Mouse (Mus musculus) forebrain, embryonic 13.5 days (tissue): ENCODE measurements around the gene Myo9a. TPM values are rescaled to one million over a fixed set of nuclear protein-coding genes. Genes with fewer than 3 reads are reported as not detected.
"Not testable (repeated sequence)": the region's sequence is repeated elsewhere in the genome, so short reads cannot be mapped to it uniquely, and the experiment has no call there.

ENCODE experiments used
- ATAC-seq: fragments of 200-750 bp; cut with Nextera tagmentation; 2 replicates; pipeline ENCODE4 v1.8.0; 2017
- H3K27ac ChIP-seq: fragments of 300-500 bp; sonication (generic); 2 replicates; pipeline ENCODE4 v1.5.1; 2015; ENCODE audit warnings: inconsistent platforms, mild to moderate bottlenecking, moderate library complexity
- H3K27me3 ChIP-seq: fragments of 300-500 bp; sonication (generic); 2 replicates; pipeline ENCODE4 v1.6.1; 2015; ENCODE audit warnings: mild to moderate bottlenecking, inconsistent platforms
- H3K36me3 ChIP-seq: fragments of 300-500 bp; sonication (generic); 2 replicates; pipeline ENCODE4 v1.6.1; 2015; ENCODE audit warnings: mild to moderate bottlenecking, inconsistent platforms; ENCODE audit not compliant: poor library complexity, severe bottlenecking
- H3K4me1 ChIP-seq: fragments of 300-500 bp; sonication (generic); 2 replicates; pipeline ENCODE4 v1.6.1; 2015; ENCODE audit warnings: inconsistent platforms
- H3K4me2 ChIP-seq: fragments of 300-500 bp; sonication (generic); 2 replicates; pipeline ENCODE4 v1.6.1; 2015; ENCODE audit warnings: inconsistent platforms, mild to moderate bottlenecking, moderate library complexity
- H3K4me3 ChIP-seq: fragments of 300-500 bp; sonication (generic); 2 replicates; pipeline ENCODE4 v1.5.1; 2015; ENCODE audit warnings: mild to moderate bottlenecking, inconsistent platforms
- H3K9ac ChIP-seq: fragments of 300-500 bp; sonication (generic); 2 replicates; pipeline ENCODE4 v1.6.1; 2015; ENCODE audit warnings: mild to moderate bottlenecking, inconsistent platforms
- H3K9me3 ChIP-seq: fragments of 300-500 bp; sonication (generic); replicated peaks from 2 replicates; pipeline ENCODE4 v1.6.1; 2016; ENCODE audit warnings: inconsistent platforms
- WGBS: fragments of 180-500 bp; shearing (Covaris S2); methylation state at CpG from one replicate; pipeline ENCODE4 v1.1.7; 2015; 5-methylcytosine and 5-hydroxymethylcytosine counted together
- polyA plus RNA-seq: library from polyadenylated mRNA; unstranded; fragments of >200 nt; fragmentation: Nextera tagmentation; extraction: Ambion mirVana; gene quantifications from 2 replicates; pipeline ENCODE4 v1.2.1, GENCODE M21; 2015

The Myo9a gene
- polyA plus RNA-seq, 1 experiment from 2014 or later = 19.2 TPM

- not testable (repeated sequence) for H3K27me3 ChIP-seq, H3K27ac ChIP-seq, H3K4me2 ChIP-seq, H3K4me1 ChIP-seq, H3K4me3 ChIP-seq, H3K9ac ChIP-seq, ATAC-seq, H3K9me3 ChIP-seq, H3K36me3 ChIP-seq
- WGBS = 92% methylated on average over 3 of the region's 3 CpGs
Measured at GRCm38 (mm10) chr9:59757016-59757415, 6.3 kb downstream of the Myo9a start.

- H3K27me3 ChIP-seq = no peaks in the 10 kb centered on the region
- no peak overlapping the region for H3K27ac ChIP-seq
- no peaks in the 10 kb centered on the region for H3K4me1 ChIP-seq
- H3K4me3 ChIP-seq = no peak overlapping the region
- H3K36me3 ChIP-seq = no peaks in the 10 kb centered on the region
- H3K4me2 ChIP-seq = no peak overlapping the region
- ATAC-seq = no peak
- WGBS = 85% methylated on average over 3 of the region's 3 CpGs
- H3K9ac ChIP-seq = no peak overlapping the region
- H3K9me3 ChIP-seq = no peaks in the 10 kb centered on the region
Measured at GRCm38 (mm10) chr9:59760515-59760914, 9.8 kb downstream of the Myo9a start.

GRCm38 (mm10) chr9:59766966-59767461 is 16.3 kb downstream of the Myo9a start:
- WGBS = 94% methylated on average over 12 of the region's 13 CpGs
- H3K4me3 ChIP-seq, ATAC-seq: not testable (repeated sequence)

DNA sequence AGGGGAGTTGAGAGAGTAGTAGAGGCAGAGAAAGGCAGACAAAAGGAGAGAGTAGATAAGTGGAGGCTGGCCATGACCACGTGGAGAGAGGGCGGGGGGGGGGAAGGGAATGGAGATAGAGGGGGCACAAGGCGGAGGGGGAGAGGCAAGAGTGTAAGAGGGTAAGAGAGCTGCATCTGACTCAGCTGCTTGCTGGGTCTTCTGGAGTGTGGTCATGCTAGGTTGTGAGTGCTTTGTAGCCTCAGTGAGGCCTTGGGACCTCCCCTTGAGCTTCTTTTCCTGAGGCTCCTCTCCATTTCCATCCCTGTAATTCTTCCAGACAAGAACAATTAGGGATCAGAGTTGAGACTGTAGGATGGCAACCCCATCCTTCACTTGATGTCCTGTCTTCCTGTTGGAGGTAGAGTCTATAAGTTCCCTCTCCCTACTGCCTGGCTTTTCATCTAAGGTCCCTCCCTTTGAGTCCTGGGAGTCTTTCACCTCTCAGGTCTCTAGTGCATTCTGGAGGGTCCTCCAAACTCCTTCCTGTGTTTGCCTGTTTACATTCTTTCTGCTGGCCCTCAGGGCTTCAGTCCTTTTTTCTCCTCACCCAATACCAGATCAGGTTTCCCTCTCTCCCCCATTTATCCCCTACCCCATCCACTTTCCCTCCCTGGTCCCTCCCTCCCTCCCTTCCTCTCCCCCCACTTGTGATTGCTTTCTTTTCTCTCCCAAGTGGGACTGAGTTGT is 55.5 kb downstream of the Myo9a start:
- H3K27ac ChIP-seq, H3K4me2 ChIP-seq, H3K4me3 ChIP-seq, H3K27me3 ChIP-seq, H3K9ac ChIP-seq, ATAC-seq, H3K9me3 ChIP-seq, H3K4me1 ChIP-seq: not testable (repeated sequence)
- 58% methylated on average over 2 of the region's 3 CpGs for WGBS
- peaks cover 30% of the 10 kb centered on the region for H3K36me3 ChIP-seq

More at GRCm38 (mm10) chr9:59766966-59767461, 16.3 kb downstream of the Myo9a start:
- H3K4me2 ChIP-seq, H3K36me3 ChIP-seq, H3K27ac ChIP-seq, H3K4me1 ChIP-seq, H3K9ac ChIP-seq, H3K27me3 ChIP-seq, H3K9me3 ChIP-seq: not testable (repeated sequence)

- Histone ChIP-seq H3K9ac (no peak overlapping the region), H3K36me3 (peaks cover 4% of the 10 kb centered on the region; the same call in 1 of the 2 replicates), H3K4me3 (no peak overlapping the region), H3K4me1 (no peaks in the 10 kb centered on the region), H3K4me2 (no peak overlapping the region), H3K9me3 (no peaks in the 10 kb centered on the region), H3K27me3 (no peaks in the 10 kb centered on the region), H3K27ac (no peak overlapping the region)
- ATAC-seq = no peak
Measured at GRCm38 (mm10) chr9:59884551-59884950, 133.9 kb downstream of the Myo9a start.

GRCm38 (mm10) chr9:59903382-59903781 is 152.7 kb downstream of the Myo9a start:
- WGBS = 83% methylated on average over 1 of the region's 1 CpGs
- no peaks in the 10 kb centered on the region for H3K27me3 ChIP-seq
- no peak overlapping the region for H3K27ac ChIP-seq
- H3K9ac ChIP-seq = no peak overlapping the region
- H3K4me1 ChIP-seq = no peaks in the 10 kb centered on the region
- H3K4me3 ChIP-seq = no peak overlapping the region
- no peak for ATAC-seq
- peaks cover 22% of the 10 kb centered on the region for H3K36me3 ChIP-seq
- H3K9me3 ChIP-seq = no peaks in the 10 kb centered on the region
- no peak overlapping the region for H3K4me2 ChIP-seq

DNA sequence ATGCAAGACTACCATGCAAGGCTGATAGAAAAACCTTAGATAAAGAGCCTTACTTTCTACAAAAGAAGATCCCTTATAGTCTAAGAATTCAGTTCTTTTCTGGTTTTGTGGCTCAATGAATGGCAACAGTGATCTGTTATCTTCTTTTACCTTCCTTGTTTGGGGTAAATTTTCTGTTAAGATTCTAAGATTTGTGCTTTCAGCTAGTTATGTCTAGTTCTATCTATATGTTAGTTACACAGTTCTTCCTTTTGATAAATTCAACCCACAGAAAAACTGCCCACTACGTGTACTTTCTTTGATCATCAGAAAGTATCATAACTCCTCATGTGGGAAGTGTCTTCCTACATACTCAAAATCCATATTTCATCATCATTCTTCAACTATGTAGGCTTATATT is 164.1 kb downstream of the Myo9a start:
- ATAC-seq = no peak
- 94% methylated on average over 1 of the region's 1 CpGs for WGBS
- Histone ChIP-seq H3K4me3 (no peak overlapping the region), H3K27me3 (no peaks in the 10 kb centered on the region), H3K4me2 (no peak overlapping the region), H3K27ac (no peak overlapping the region), H3K4me1 (no peaks in the 10 kb centered on the region), H3K36me3 (peaks cover 27% of the 10 kb centered on the region), H3K9me3 (no peaks in the 10 kb centered on the region), H3K9ac (no peak overlapping the region)

GRCm38 (mm10) chr9:59930248-59930647 is 179.6 kb downstream of the Myo9a start:
- Histone ChIP-seq H3K9me3 (no peaks in the 10 kb centered on the region), H3K27ac (no peak overlapping the region), H3K36me3 (peaks cover 11% of the 10 kb centered on the region), H3K27me3 (no peaks in the 10 kb centered on the region), H3K4me2 (no peak overlapping the region), H3K4me3 (no peak overlapping the region), H3K4me1 (no peaks in the 10 kb centered on the region), H3K9ac (no peak overlapping the region)
- no peak for ATAC-seq
- WGBS = 69% methylated on average over 3 of the region's 3 CpGs

DNA sequence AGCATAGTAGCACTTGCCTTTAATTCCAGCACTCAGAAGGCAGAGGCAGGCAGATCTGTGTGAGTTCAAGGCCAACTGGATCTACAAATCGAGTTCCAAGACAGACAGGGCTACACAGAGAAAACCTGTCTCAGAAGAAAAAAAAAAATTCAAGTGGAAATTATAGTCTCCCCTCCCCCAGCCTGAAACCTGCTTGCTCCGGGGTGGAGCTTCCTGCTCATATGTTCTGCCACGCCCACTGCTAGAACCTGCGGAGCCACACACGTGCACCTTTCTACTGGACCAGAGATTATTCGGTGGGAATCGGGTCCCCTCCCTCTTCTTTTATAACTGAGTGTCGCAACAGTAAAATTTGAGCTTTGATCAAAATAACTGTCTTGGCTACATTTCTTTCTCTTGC is 185.2 kb downstream of the Myo9a start:
- not testable (repeated sequence) for H3K9ac ChIP-seq

DNA sequence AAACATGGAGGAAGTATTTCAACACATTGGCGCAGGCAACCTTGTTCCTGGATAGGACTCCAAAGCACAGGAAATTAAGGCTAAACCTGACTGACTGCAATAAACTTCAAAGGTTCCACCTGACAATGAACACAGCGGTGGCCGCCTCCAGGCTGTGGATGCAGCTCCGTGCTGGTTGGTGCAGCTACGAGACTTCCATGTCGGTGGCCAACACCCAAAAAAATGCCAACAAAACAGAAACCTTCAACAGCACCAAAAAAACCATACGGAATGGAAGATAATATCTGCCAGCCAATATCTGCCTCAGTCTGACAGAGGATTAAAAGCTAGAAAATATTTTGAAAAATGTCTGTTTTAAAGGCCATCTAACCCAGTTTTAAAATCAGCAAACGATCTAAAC is 187.8 kb downstream of the Myo9a start:
- H3K9me3 ChIP-seq = no peaks in the 10 kb centered on the region
- 87% methylated on average over 8 of the region's 8 CpGs for WGBS
- no peaks in the 10 kb centered on the region for H3K4me1 ChIP-seq
- H3K9ac ChIP-seq = no peak overlapping the region
- H3K4me2 ChIP-seq = no peak overlapping the region
- no peaks in the 10 kb centered on the region for H3K36me3 ChIP-seq
- H3K27me3 ChIP-seq = no peaks in the 10 kb centered on the region
- H3K4me3 ChIP-seq = no peak overlapping the region
- no peak overlapping the region for H3K27ac ChIP-seq
- ATAC-seq = no peak

More for the DNA sequence above, 185.2 kb downstream of the Myo9a start:
- not testable (repeated sequence) for H3K36me3 ChIP-seq, H3K4me3 ChIP-seq, H3K4me1 ChIP-seq, ATAC-seq, H3K9me3 ChIP-seq, H3K27ac ChIP-seq, H3K4me2 ChIP-seq, H3K27me3 ChIP-seq
- 91% methylated on average over 8 of the region's 8 CpGs for WGBS

- Histone ChIP-seq H3K9me3 (no peaks in the 10 kb centered on the region), H3K36me3 (no peaks in the 10 kb centered on the region), H3K9ac (no peak overlapping the region), H3K4me2 (no peak overlapping the region), H3K4me3 (no peak overlapping the region), H3K4me1 (no peaks in the 10 kb centered on the region), H3K27me3 (no peaks in the 10 kb centered on the region), H3K27ac (no peak overlapping the region)
- ATAC-seq = no peak
- 74% methylated on average over 2 of the region's 2 CpGs for WGBS
Measured at GRCm38 (mm10) chr9:59939691-59940090, 189.0 kb downstream of the Myo9a start.

- no peaks in the 10 kb centered on the region for H3K4me1 ChIP-seq
Measured at GRCm38 (mm10) chr9:59940913-59941884, 190.5 kb downstream of the Myo9a start.

More at GRCm38 (mm10) chr9:59940913-59941884, 190.5 kb downstream of the Myo9a start:
- H3K27me3 ChIP-seq = no peaks in the 10 kb centered on the region
- H3K36me3 ChIP-seq = no peaks in the 10 kb centered on the region
- H3K27ac ChIP-seq = no peak overlapping the region
- no peaks in the 10 kb centered on the region for H3K9me3 ChIP-seq
- no peak overlapping the region for H3K4me2 ChIP-seq
- H3K4me3 ChIP-seq = no peak overlapping the region
- no peak for ATAC-seq
- no peak overlapping the region for H3K9ac ChIP-seq
- 84% methylated on average over 12 of the region's 12 CpGs for WGBS
